Mouse (Mus musculus) megakaryocyte, embryonic 14.5 days (primary cell): Measurements from ENCODE around the gene Dnm1.

Experiments
- FLI1 ChIP-seq: IDR thresholded peaks from 2 replicates; pipeline ENCODE4 v1.6.1; 2012; ENCODE audit warnings: low read length, inconsistent platforms, mixed read lengths
- GATA1 ChIP-seq: IDR thresholded peaks from 3 replicates; pipeline ENCODE4 v1.6.1; 2012; ENCODE audit warnings: mixed read lengths, low read length, inconsistent platforms, borderline replicate concordance

DNA sequence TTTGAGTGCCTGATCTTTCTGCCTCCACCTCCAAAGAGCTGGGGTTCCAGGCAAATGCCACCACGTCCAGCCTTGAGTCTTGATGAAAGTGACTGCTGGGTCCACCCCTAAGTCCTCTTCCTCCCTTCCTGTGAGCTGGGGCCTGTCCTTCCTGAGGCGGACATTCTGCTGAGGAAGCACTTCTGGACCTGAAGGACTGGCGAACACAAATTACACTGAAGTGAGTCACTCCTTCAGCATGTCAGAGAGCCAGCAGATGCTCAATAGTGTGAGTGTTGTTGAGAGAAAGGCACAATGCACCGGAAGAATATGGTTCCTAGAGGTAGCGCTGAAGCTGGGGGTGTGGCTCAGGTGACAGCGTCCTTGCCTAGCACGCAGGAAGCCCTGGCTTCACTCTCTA lies 27.8 kb downstream of the Dnm1 start:
- TF ChIP-seq GATA1 (no peak), FLI1 (no peak)
